Mouse (Mus musculus) kidney, postnatal 36 days (tissue): ENCODE measurements around the gene Ar.

Experiments
- DNase-seq, 2 experiments: peaks; one replicate each; pipeline ENCODE4 v3.0.0; 2021 to 2022; ENCODE audit warnings: mixed read lengths in 2 of 2

The Ar gene

GRCm38 (mm10) chrX:98148531-98149342, at the start of gene Ar:
TSS of gene Ar (plus strand) at chrX:98148769.
- DNase-seq, result peak; percentile 64 to 79

- DNase-seq, result peak in 1 of 2 experiments; percentile 35
Measured at GRCm38 (mm10) chrX:98149724-98150392, 1.3 kb downstream of the Ar start.

- peak in 1 of 2 experiments; percentile 35 for DNase-seq
Measured at GRCm38 (mm10) chrX:98150393-98151119, 2.0 kb downstream of the Ar start.

GRCm38 (mm10) chrX:98189759-98190158, 41.2 kb downstream of the Ar start:
- no peak for DNase-seq

GRCm38 (mm10) chrX:98205766-98206165, 57.2 kb downstream of the Ar start:
- no peak for DNase-seq

GRCm38 (mm10) chrX:98207166-98207565, 58.6 kb downstream of the Ar start:
- DNase-seq, result peak in 1 of 2 experiments; percentile 7

- no peak for DNase-seq
Measured at GRCm38 (mm10) chrX:98216103-98216502, 67.5 kb downstream of the Ar start.

GRCm38 (mm10) chrX:98239011-98239410, 90.4 kb downstream of the Ar start:
- DNase-seq, result no peak

GRCm38 (mm10) chrX:98245108-98245507, 96.5 kb downstream of the Ar start:
- no peak for DNase-seq

- no peak for DNase-seq
Measured at GRCm38 (mm10) chrX:98248363-98248762, 99.8 kb downstream of the Ar start.

- DNase-seq, result no peak
Measured at GRCm38 (mm10) chrX:98259620-98260019, 111.1 kb downstream of the Ar start.

- no peak for DNase-seq
Measured at GRCm38 (mm10) chrX:98265755-98266154, 117.2 kb downstream of the Ar start.

- no peak for DNase-seq
Measured at GRCm38 (mm10) chrX:98271361-98271760, 122.8 kb downstream of the Ar start.

GRCm38 (mm10) chrX:98291763-98292162, 143.2 kb downstream of the Ar start:
- DNase-seq, result no peak

GRCm38 (mm10) chrX:98300685-98301084, 152.1 kb downstream of the Ar start:
- no peak for DNase-seq

GRCm38 (mm10) chrX:98301924-98302323, 153.4 kb downstream of the Ar start:
- DNase-seq, result no peak

- no peak for DNase-seq
Measured at GRCm38 (mm10) chrX:98315961-98316360, 167.4 kb downstream of the Ar start.

- no peak for DNase-seq
Measured at GRCm38 (mm10) chrX:98317483-98317882, 168.9 kb downstream of the Ar start.

GRCm38 (mm10) chrX:98323105-98323504, 174.5 kb downstream of the Ar start:
- DNase-seq, result no peak

GRCm38 (mm10) chrX:98347481-98347880, 198.9 kb downstream of the Ar start:
- peak; percentile 1 to 5 for DNase-seq

GRCm38 (mm10) chrX:98348036-98348435, 199.5 kb downstream of the Ar start:
- peak; percentile 36 to 43 for DNase-seq
